Mouse (Mus musculus) megakaryocyte, embryonic 14.5 days (primary cell): Measurements from ENCODE around the gene Kat6b. TPM values are rescaled to one million over a fixed set of nuclear protein-coding genes. Genes with fewer than 3 reads are reported as not detected.
"Not testable (repeated sequence)": the region's sequence is repeated elsewhere in the genome, so short reads cannot be mapped to it uniquely, and the experiment has no call there.

Experiments
- H3K27me3 ChIP-seq: replicated peaks from 2 replicates; pipeline ENCODE3; 2012; ENCODE audit warnings: inconsistent platforms
- H3K36me3 ChIP-seq: replicated peaks from 2 replicates; pipeline ENCODE3; 2012; ENCODE audit warnings: low read length, inconsistent platforms, mixed read lengths
- H3K4me1 ChIP-seq: 2 replicates; pipeline ENCODE4 v1.6.1; 2012; ENCODE audit warnings: inconsistent platforms
- H3K4me3 ChIP-seq: replicated peaks from 2 replicates; pipeline ENCODE3; 2012; ENCODE audit warnings: moderate library complexity, mild to moderate bottlenecking, inconsistent platforms
- H3K9me3 ChIP-seq: 2 replicates; pipeline ENCODE4 v1.6.1; 2012; ENCODE audit warnings: inconsistent platforms
- FLI1 ChIP-seq: IDR thresholded peaks from 2 replicates; pipeline ENCODE4 v1.6.1; 2012; ENCODE audit warnings: low read length, inconsistent platforms, mixed read lengths
- GATA1 ChIP-seq: IDR thresholded peaks from 3 replicates; pipeline ENCODE4 v1.6.1; 2012; ENCODE audit warnings: mixed read lengths, low read length, inconsistent platforms, borderline replicate concordance
- polyA plus RNA-seq: library from polyadenylated mRNA; stranded (reverse); fragments of >175 nt; gene quantifications from 2 replicates; pipeline ENCODE4 v1.2.3, GENCODE M21; 2012; ENCODE audit warnings: low replicate concordance; ENCODE audit not compliant: insufficient read depth

Kat6b gene
- polyA plus RNA-seq, 1 experiment: 0.84 TPM

GRCm38 (mm10) chr14:21479566-21479965 lies 1.7 kb upstream of the Kat6b start:
- Histone ChIP-seq H3K4me1 (no peaks in the 10 kb centered on the region), H3K27me3 (peaks cover 5% of the 10 kb centered on the region), H3K4me3 (no peak overlapping the region), H3K9me3 (peaks cover 4% of the 10 kb centered on the region), H3K36me3 (no peaks in the 10 kb centered on the region)
- TF ChIP-seq FLI1 (no peak), GATA1 (no peak)

- peaks cover 5% of the 10 kb centered on the region for H3K27me3 ChIP-seq
- H3K36me3 ChIP-seq: no peaks in the 10 kb centered on the region
Observed at GRCm38 (mm10) chr14:21480191-21480590, 1.0 kb upstream of the Kat6b start.

DNA sequence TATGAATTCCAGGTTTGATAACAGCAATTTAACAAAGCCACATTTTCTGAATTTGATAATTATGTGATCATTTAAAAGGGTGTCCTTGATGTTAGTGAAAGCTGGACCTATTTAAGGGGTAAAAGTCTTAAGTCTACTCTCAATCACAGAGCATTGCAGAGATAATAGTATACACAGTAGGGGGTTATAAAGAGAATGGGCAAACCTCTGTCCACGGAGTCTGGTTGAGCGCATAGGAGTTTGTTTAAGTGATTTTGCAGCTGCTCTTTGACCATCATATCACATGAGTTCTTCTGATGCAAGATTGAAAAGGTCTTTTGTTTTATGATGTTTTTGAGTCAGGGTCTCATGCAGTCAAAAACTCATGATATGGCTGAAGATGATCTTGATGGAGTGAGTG lies 3.0 kb downstream of the Kat6b start:
- Histone ChIP-seq H3K9me3 (peaks cover 4% of the 10 kb centered on the region), H3K27me3 (no peaks in the 10 kb centered on the region), H3K4me3 (no peak overlapping the region), H3K36me3 (no peaks in the 10 kb centered on the region), H3K4me1 (no peaks in the 10 kb centered on the region)
- TF ChIP-seq GATA1 (no peak), FLI1 (no peak)

More at GRCm38 (mm10) chr14:21480191-21480590, 1.0 kb upstream of the Kat6b start:
- TF ChIP-seq GATA1: no peak
- TF ChIP-seq FLI1: no peak
- Histone ChIP-seq H3K4me3 (no peak overlapping the region), H3K4me1 (no peaks in the 10 kb centered on the region), H3K9me3 (peaks cover 4% of the 10 kb centered on the region)

DNA sequence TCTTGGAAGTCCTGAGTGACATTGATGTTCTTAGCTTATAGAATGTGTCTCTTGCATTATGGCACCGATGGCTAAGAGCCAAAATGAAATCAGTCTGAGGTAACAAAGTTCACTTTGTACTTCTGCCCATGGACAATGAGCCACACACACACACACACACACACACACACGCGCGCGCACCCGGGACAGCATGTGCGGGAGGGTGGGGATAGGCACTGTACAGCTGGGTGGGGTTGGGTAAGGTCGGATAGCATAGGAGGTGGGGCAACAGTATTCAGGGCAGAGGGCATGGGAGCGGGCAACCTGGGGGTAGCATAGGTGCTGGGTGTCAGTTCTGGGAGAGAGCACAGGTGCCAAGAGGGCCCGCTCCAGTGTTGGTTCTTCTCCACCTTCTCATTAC lies 3.5 kb downstream of the Kat6b start:
- Histone ChIP-seq H3K4me3 (no peak overlapping the region), H3K9me3 (peaks cover 1% of the 10 kb centered on the region; the same call in 1 of the 2 replicates), H3K4me1 (no peaks in the 10 kb centered on the region), H3K27me3 (no peaks in the 10 kb centered on the region), H3K36me3 (no peaks in the 10 kb centered on the region)
- TF ChIP-seq GATA1 (no peak), FLI1 (no peak)

- Histone ChIP-seq H3K4me3 (no peak overlapping the region), H3K4me1 (no peaks in the 10 kb centered on the region), H3K36me3 (no peaks in the 10 kb centered on the region), H3K27me3 (no peaks in the 10 kb centered on the region), H3K9me3 (no peaks in the 10 kb centered on the region)
- no peak for TF ChIP-seq FLI1
- TF ChIP-seq GATA1: no peak
Observed at GRCm38 (mm10) chr14:21485961-21486520, 4.8 kb downstream of the Kat6b start.

DNA sequence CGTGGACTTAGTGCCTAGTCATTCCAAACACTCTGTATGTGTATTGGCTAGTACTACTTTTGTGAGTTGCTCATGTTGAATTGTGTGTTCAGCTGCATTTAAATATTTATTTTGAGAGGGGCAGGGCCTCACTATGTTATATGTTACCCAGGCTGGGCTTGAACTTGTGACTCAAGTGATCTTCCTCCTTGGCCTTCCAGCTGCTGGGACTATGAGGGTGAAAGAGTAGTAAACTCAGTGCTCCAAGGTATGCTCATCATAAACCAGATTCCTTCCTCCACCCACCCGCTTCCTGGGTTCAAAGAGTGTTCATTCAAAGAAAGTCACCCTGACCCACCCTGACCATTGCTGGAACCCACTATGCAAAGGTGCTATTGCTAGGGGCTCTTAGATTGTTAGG lies 5.9 kb downstream of the Kat6b start:
- H3K36me3 ChIP-seq, H3K4me3 ChIP-seq, H3K4me1 ChIP-seq, H3K27me3 ChIP-seq, H3K9me3 ChIP-seq: not testable (repeated sequence)

DNA sequence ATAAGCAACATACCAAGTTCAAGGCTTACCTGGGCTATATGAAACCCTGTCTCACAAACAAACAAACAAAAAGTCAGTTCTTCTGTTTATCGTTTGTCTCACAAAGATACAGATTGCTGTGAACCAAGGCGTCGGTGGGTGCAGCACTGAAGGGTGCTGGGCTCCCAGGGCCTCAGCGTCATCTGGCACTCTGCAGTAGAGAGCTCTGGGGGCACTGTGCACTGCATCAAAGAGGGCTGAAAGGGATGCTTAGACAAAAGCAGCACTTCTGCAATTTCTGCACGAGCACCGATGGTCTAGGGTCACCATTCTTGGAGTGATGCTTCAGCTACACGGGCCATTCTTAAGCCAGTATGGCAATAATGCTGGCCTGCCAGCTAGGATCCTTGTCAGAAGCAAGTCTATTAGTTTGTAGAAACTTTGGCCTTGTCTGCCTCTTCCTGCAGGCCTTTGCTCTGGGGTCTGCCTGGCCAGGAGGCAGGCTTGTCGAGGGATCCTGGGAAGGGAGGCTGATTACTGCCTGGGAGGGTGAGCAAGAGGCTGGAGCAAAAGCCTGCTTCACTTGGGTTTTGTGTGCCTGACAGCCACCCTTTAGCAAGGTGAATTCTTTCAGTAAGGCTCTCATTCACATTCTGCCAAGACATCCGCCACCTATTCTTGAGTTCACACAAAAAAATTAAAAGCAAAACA lies 7.3 kb downstream of the Kat6b start:
- not testable (repeated sequence) for H3K4me3 ChIP-seq, H3K27me3 ChIP-seq, H3K36me3 ChIP-seq, H3K4me1 ChIP-seq, H3K9me3 ChIP-seq

DNA sequence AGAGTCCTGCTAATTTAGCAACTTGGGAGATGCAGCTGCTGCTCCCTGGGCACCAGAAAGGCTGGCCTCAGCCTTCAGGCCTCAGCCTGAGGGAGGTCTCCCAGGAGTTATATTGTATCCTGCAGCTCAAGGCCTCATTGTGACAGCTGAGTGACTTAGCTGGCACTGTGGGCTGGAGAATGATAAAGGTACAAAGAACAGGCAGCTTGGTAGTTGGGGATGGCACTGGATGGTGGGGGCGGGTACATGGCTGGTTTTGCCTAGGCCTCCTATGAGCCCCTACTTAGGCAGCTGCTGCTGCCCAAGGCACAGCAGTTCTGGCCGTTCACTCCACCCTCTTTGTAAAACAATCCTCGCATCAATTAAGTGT lies 7.9 kb downstream of the Kat6b start:
- Histone ChIP-seq H3K36me3 (no peaks in the 10 kb centered on the region), H3K27me3 (peaks cover 4% of the 10 kb centered on the region), H3K4me1 (no peaks in the 10 kb centered on the region), H3K9me3 (peaks cover 6% of the 10 kb centered on the region; the same call in 1 of the 2 replicates), H3K4me3 (no peak overlapping the region)
- TF ChIP-seq FLI1 (no peak), GATA1 (no peak)

GRCm38 (mm10) chr14:21490141-21490540 lies 8.9 kb downstream of the Kat6b start:
- Histone ChIP-seq H3K9me3 (peaks cover 6% of the 10 kb centered on the region; the same call in 1 of the 2 replicates), H3K4me1 (no peaks in the 10 kb centered on the region), H3K27me3 (peaks cover 4% of the 10 kb centered on the region), H3K36me3 (no peaks in the 10 kb centered on the region), H3K4me3 (no peak overlapping the region)
- TF ChIP-seq GATA1: no peak
- no peak for TF ChIP-seq FLI1

DNA sequence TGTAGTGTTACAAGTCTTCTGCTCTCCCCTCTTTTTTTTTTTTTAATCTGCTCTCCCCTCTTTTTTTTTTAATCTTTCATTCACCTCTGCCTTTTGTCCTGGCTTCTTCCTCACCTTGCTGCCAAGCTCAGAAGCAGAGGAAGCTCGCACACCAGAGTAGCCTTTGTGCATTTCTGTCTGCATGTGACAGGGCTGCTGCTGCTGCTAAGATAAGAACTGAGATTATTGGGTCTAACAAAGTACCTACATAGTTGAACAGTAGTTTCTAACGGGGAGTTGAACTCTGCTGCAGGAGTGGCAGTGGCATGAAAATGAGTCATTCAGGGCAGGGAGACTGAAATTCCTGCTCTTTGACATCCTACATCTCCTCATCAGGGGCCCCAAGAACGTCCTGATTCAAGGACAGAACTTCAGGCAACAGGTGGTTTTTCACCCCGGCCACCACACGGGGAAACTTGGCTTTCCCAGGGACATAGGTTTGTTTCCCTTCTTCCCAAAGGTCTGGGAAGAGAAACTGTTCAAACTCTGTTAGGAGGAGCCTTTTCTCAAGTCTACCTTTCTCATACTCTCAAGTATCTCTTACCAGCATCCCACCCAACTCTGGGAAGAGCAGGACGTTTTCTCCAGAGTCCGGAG lies 17.2 kb downstream of the Kat6b start:
- TF ChIP-seq FLI1: no peak
- TF ChIP-seq GATA1: no peak
- Histone ChIP-seq H3K4me3 (peak overlapping the region; percentile 99), H3K36me3 (no peaks in the 10 kb centered on the region), H3K9me3 (no peaks in the 10 kb centered on the region), H3K27me3 (peaks cover 5% of the 10 kb centered on the region), H3K4me1 (peaks cover 37% of the 10 kb centered on the region)
